Mouse (Mus musculus): ENCODE results near the gene Adprm. TPM values are rescaled to one million over a fixed set of nuclear protein-coding genes. Genes with fewer than 3 reads are reported as not detected.

The Adprm gene
- polyA plus RNA-seq, 1 experiment from 2014 or later = 15.0 TPM

DNA sequence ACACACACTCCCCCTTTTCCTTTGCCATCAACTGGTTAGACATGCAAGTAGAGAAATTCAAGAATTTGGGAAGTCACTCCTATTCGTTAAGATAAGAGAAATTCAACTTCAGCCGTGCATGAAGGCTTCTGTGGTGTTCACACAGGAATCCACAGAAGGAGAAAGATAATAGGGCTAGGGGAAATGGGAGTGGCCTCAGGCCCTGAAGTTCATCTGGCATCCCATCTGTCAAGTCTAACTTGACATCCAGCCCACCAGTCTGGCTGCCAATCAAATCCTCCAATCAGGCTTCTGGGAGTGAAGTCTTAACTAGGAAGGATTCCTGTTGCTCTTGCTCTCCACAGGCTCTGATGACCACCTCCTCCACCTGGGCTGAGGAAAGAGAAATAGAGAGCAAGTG is 49.5 kb downstream of the Adprm start:
- Histone ChIP-seq H3K36me3 (replicated peaks; ENCODE audit: insufficient read depth, low read length) (no peaks in the 10 kb centered on the region), H3K4me3 (ENCODE audit: low read depth, low read length) (no peak overlapping the region), H3K4me1 (ENCODE audit: insufficient read depth) (no peaks in the 10 kb centered on the region), H3K4me2 (ENCODE audit: low read depth, low read length) (no peak overlapping the region), H3K27me3 (ENCODE audit: insufficient read depth, low read length) (no peaks in the 10 kb centered on the region), H3K9me3 (ENCODE audit: low read length) (no peaks in the 10 kb centered on the region), H3K27ac (ENCODE audit: low read depth) (no peak overlapping the region), H3K9ac (replicated peaks) (no peak overlapping the region)
- TF ChIP-seq CTCF (IDR thresholded peaks at IDR 0.05; ENCODE audit: low read depth) = no peak
- TF ChIP-seq EP300 (IDR thresholded peaks at IDR 0.05; ENCODE audit: low read depth) = no peak
- DNase-seq (no peak), ATAC-seq (no peak)
- WGBS (ENCODE audit: insufficient replicate concordance) = 31% methylated on average over 2 of the region's 2 CpGs

GRCm38 (mm10) chr11:67001717-67002116 is 50.7 kb downstream of the Adprm start:
- H3K27ac ChIP-seq (ENCODE audit: low read depth) = no peak overlapping the region
- H3K4me3 ChIP-seq (ENCODE audit: low read depth, low read length) = no peak overlapping the region
- no peaks in the 10 kb centered on the region for H3K27me3 ChIP-seq (ENCODE audit: insufficient read depth, low read length)
- H3K9ac ChIP-seq (replicated peaks) = no peak overlapping the region
- H3K9me3 ChIP-seq (ENCODE audit: low read length) = no peaks in the 10 kb centered on the region
- TF ChIP-seq CTCF (IDR thresholded peaks at IDR 0.05; ENCODE audit: low read depth) = no peak
- no peak for TF ChIP-seq EP300 (IDR thresholded peaks at IDR 0.05; ENCODE audit: low read depth)
- DNase-seq (no peak), ATAC-seq (no peak)
- H3K36me3 ChIP-seq (replicated peaks; ENCODE audit: insufficient read depth, low read length) = no peaks in the 10 kb centered on the region
- WGBS (ENCODE audit: insufficient replicate concordance) = 46% methylated on average over 1 of the region's 1 CpGs
- no peak overlapping the region for H3K4me2 ChIP-seq (ENCODE audit: low read depth, low read length)
- H3K4me1 ChIP-seq (ENCODE audit: insufficient read depth) = no peaks in the 10 kb centered on the region

- Histone ChIP-seq H3K4me3 (ENCODE audit: low read depth, low read length) (no peak overlapping the region), H3K9me3 (ENCODE audit: low read length) (no peaks in the 10 kb centered on the region)
These were observed 51.7 kb downstream of the Adprm start for GRCm38 (mm10) chr11:67000671-67001070.

GRCm38 (mm10) chr11:66998467-66999403 is 53.7 kb downstream of the Adprm start:
- no peaks in the 10 kb centered on the region for H3K27me3 ChIP-seq (ENCODE audit: insufficient read depth, low read length)
- no peaks in the 10 kb centered on the region for H3K36me3 ChIP-seq (replicated peaks; ENCODE audit: insufficient read depth, low read length)
- H3K9ac ChIP-seq (replicated peaks) = no peak overlapping the region
- H3K9me3 ChIP-seq (ENCODE audit: low read length) = no peaks in the 10 kb centered on the region
- H3K4me1 ChIP-seq (ENCODE audit: insufficient read depth) = no peaks in the 10 kb centered on the region
- no peak for DNase-seq
- H3K4me2 ChIP-seq (ENCODE audit: low read depth, low read length) = no peak overlapping the region
- TF ChIP-seq EP300 (IDR thresholded peaks at IDR 0.05; ENCODE audit: low read depth) (no peak), CTCF (IDR thresholded peaks at IDR 0.05; ENCODE audit: low read depth) (no peak)
- no peak for ATAC-seq
- no peak overlapping the region for H3K4me3 ChIP-seq (ENCODE audit: low read depth, low read length)
- WGBS (ENCODE audit: insufficient replicate concordance) = 65% methylated on average over 14 of the region's 14 CpGs
- H3K27ac ChIP-seq (ENCODE audit: low read depth) = no peak overlapping the region

More at GRCm38 (mm10) chr11:67000671-67001070, 51.7 kb downstream of the Adprm start:
- H3K36me3 ChIP-seq (replicated peaks; ENCODE audit: insufficient read depth, low read length) = no peaks in the 10 kb centered on the region
- H3K9ac ChIP-seq (replicated peaks) = no peak overlapping the region
- TF ChIP-seq CTCF (IDR thresholded peaks at IDR 0.05; ENCODE audit: low read depth) (no peak), EP300 (IDR thresholded peaks at IDR 0.05; ENCODE audit: low read depth) (no peak)
- no peaks in the 10 kb centered on the region for H3K27me3 ChIP-seq (ENCODE audit: insufficient read depth, low read length)
- no peak overlapping the region for H3K4me2 ChIP-seq (ENCODE audit: low read depth, low read length)
- 81% methylated on average over 4 of the region's 4 CpGs for WGBS (ENCODE audit: insufficient replicate concordance)
- no peak overlapping the region for H3K27ac ChIP-seq (ENCODE audit: low read depth)
- DNase-seq (no peak), ATAC-seq (no peak)
- no peaks in the 10 kb centered on the region for H3K4me1 ChIP-seq (ENCODE audit: insufficient read depth)

- Histone ChIP-seq H3K27me3 (ENCODE audit: insufficient read depth, low read length) (no peaks in the 10 kb centered on the region), H3K4me3 (ENCODE audit: low read depth, low read length) (no peak overlapping the region), H3K4me2 (ENCODE audit: low read depth, low read length) (no peak overlapping the region), H3K4me1 (ENCODE audit: insufficient read depth) (no peaks in the 10 kb centered on the region), H3K9me3 (ENCODE audit: low read length) (no peaks in the 10 kb centered on the region), H3K36me3 (replicated peaks; ENCODE audit: insufficient read depth, low read length) (no peaks in the 10 kb centered on the region), H3K9ac (replicated peaks) (no peak overlapping the region), H3K27ac (ENCODE audit: low read depth) (no peak overlapping the region)
- DNase-seq = no peak
- no peak for TF ChIP-seq CTCF (IDR thresholded peaks at IDR 0.05; ENCODE audit: low read depth)
- TF ChIP-seq EP300 (IDR thresholded peaks at IDR 0.05; ENCODE audit: low read depth) = no peak
- 70% methylated on average over 4 of the region's 4 CpGs for WGBS (ENCODE audit: insufficient replicate concordance)
- no peak for ATAC-seq
These were observed 55.9 kb downstream of the Adprm start for GRCm38 (mm10) chr11:66996446-66996845.

- Histone ChIP-seq H3K4me2 (ENCODE audit: low read depth, low read length) (no peak overlapping the region), H3K27me3 (ENCODE audit: insufficient read depth, low read length) (no peaks in the 10 kb centered on the region), H3K9me3 (ENCODE audit: low read length) (no peaks in the 10 kb centered on the region), H3K4me1 (ENCODE audit: insufficient read depth) (no peaks in the 10 kb centered on the region), H3K36me3 (replicated peaks; ENCODE audit: insufficient read depth, low read length) (no peaks in the 10 kb centered on the region), H3K4me3 (ENCODE audit: low read depth, low read length) (no peak overlapping the region), H3K9ac (replicated peaks) (no peak overlapping the region), H3K27ac (ENCODE audit: low read depth) (no peak overlapping the region)
- DNase-seq (no peak), ATAC-seq (no peak)
- WGBS (ENCODE audit: insufficient replicate concordance) = 38% methylated on average over 1 of the region's 1 CpGs
- no peak for TF ChIP-seq EP300 (IDR thresholded peaks at IDR 0.05; ENCODE audit: low read depth)
- no peak for TF ChIP-seq CTCF (IDR thresholded peaks at IDR 0.05; ENCODE audit: low read depth)
These were observed 58.7 kb downstream of the Adprm start for GRCm38 (mm10) chr11:66993674-66994073.
